Mouse (Mus musculus) spleen, adult 10 weeks (tissue): ENCODE measurements around the gene Cbfa2t2. TPM values are rescaled to one million over a fixed set of nuclear protein-coding genes. Genes with fewer than 3 reads are reported as not detected.

Source experiments
- polyA plus RNA-seq: library from polyadenylated mRNA; stranded (reverse); fragments of 350-450 nt; fragmentation: Illumina TruSeq; extraction: RNeasy Lipid Tissue Mini Kit (QIAGEN cat#74804); gene quantifications from one replicate; pipeline ENCODE4 v1.2.3, GENCODE M21; 2015; ENCODE audit warnings: low replicate concordance; ENCODE audit not compliant: insufficient read depth

Cbfa2t2 gene
- 16.1 TPM for polyA plus RNA-seq

DNA sequence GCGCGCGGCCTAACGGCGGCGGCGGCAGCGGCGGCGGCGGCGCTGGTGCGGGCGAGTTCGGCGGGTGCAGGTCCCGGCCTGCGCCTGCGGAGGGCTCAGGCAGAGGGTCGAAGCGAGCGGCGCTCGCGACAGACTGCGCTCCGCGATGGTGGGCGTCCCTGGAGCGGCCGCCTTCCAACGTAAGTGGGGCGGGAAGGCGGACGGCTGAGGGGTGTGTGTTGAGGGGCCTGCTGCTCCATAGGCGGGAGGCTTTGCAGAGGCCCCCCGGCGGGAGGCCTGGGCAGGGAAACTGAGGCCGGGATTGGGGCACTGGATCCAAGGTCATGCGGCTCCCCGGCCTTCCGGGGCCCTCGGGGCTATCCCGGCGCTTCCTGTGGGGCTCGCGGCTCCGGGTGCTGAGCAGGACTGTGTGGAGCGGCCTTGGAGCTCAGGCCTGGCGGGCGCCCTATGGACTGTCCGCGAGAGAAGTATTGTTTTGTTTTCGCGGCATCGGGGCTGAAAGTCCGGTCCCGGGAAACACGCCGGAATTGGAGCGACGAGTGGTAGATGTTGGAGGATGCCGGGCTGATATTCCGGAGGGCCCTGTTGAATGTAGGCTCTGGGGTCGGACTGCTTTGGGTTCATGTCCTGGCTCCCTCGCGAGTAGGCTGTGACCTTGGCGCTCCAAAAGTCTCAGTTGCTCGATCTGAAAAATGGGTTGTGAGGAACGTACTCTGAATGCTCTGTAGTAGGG, at the start of gene Cbfa2t2:
Gene Cbfa2t2 (plus strand): TSS at position 24 of the 733 bp plus-strand sequence.

DNA sequence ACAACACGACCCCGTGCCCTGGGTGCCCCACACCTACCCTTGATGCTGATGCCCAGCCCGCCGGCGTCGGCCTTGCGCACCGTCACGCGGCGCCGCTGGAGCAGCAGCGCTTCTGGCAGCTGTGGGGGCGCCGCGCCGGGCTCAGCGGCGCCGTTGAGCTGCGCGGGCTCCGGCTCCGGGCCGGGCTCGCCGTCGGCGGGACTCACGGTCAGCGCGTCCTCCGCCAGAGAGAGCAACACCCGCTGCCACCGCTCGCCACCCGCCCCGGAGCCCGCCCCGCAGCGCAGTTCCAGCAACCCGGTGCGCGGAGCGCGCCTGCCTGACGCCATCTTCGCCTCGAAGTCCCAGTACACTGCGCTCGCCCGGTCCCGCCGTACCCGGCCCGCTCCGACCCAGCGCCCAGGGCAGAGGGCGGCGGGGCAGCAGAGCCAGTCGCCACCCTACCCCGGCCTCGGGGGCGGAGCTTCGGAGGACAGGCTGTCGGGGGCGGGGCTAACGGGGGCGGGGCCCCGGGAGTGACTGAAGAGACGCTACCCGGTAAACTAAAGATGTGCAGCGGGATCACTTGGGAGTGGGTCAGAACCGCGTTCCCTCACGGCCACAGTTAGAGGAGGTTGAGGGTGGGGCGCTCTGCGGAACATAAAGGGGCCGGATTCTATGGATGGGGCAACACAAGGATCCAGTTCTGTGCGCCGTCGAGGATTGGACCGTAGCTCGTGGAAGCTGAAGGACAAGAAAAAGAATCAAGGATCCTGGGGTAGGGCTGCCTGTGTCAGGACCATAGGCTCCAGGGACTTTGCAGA, 28.4 kb upstream of the Cbfa2t2 start, which contains the start of gene Snta1:
Gene Snta1 (minus strand): TSS at position 457 of the 803 bp plus-strand sequence.

DNA sequence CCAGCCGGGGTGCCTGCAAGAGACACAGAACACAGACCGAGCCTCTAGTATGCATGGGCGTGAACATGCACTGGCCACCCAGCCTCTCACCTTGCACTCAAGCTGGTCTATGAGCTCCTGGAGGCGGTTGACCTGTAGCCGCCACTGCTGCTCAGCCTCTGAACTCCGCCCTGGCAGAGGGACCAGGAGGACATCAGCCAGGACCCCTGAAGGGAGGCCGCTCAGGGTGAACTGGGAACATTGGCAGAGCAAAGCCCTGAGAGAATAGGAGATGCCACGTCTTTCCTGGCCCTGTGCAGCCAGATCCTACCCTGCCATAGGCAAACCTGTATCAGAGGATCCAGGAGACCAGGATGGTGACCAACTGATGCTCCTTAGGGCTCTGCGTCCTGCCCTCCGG, 110.4 kb downstream of the Cbfa2t2 start, which contains the start of gene 1700003F12Rik:
Gene 1700003F12Rik (plus strand): TSS at position 375 of the 400 bp plus-strand sequence.

GRCm38 (mm10) chr2:154551476-154551875, 115.2 kb downstream of the Cbfa2t2 start, which contains the start of gene Actl10:
Gene Actl10 (plus strand): TSS chr2:154551776.

GRCm38 (mm10) chr2:154558264-154559039, 122.2 kb downstream of the Cbfa2t2 start, which contains the start of gene Necab3:
Gene Necab3 (minus strand): TSS chr2:154558890.

DNA sequence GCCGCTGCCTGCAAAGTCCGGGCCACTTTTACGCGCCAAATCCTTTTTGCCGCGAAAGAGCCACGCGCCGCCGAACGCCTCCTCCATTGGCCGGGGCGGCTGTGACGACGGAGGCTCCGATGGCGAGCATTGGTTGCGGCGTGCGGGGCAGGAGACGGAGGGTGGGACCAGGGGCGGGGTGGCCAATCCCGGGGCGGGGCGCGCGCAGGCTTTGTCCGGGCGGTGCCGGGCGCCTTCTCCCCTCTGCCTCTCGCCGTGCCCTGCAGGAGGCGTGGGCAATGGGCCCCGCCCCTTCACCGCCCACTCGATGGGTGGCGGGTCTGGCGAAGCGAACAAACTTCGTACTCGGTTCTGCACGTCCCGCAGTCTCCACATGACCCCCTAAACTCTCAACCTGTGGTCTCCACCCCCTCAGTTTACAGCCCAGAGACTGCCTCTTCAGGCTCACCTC, 133.6 kb downstream of the Cbfa2t2 start, which contains the start of gene E2f1:
Gene E2f1 (minus strand): TSS at position 57 of the 451 bp plus-strand sequence.

Other genes with a start within 250 kb of the Cbfa2t2 start
- not detected for gene Bpifb1, start 245.7 kb upstream of the Cbfa2t2 start, polyA plus RNA-seq
- not detected for gene Bpifb5, start 212.7 kb upstream of the Cbfa2t2 start, polyA plus RNA-seq
- gene Bpifb9a, start 178.6 kb upstream of the Cbfa2t2 start, polyA plus RNA-seq, result not detected
- not detected for gene Bpifb9b, start 129.3 kb upstream of the Cbfa2t2 start, polyA plus RNA-seq
- 13.6 TPM for gene Cdk5rap1, start 63.5 kb upstream of the Cbfa2t2 start, polyA plus RNA-seq
- 2.1 TPM for gene Snta1, start 28.4 kb upstream of the Cbfa2t2 start, polyA plus RNA-seq
- gene 1700003F12Rik, start 110.6 kb downstream of the Cbfa2t2 start, polyA plus RNA-seq, result not detected
- not detected for gene Actl10, start 115.3 kb downstream of the Cbfa2t2 start, polyA plus RNA-seq
- 0.40 TPM for gene Necab3, start 122.4 kb downstream of the Cbfa2t2 start, polyA plus RNA-seq
- 4.3 TPM for gene E2f1, start 133.4 kb downstream of the Cbfa2t2 start, polyA plus RNA-seq
- 12.2 TPM for gene Pxmp4, start 167.2 kb downstream of the Cbfa2t2 start, polyA plus RNA-seq
- 1.9 TPM for gene Zfp341, start 176.8 kb downstream of the Cbfa2t2 start, polyA plus RNA-seq
- gene 4930519P11Rik, start 177.0 kb downstream of the Cbfa2t2 start, polyA plus RNA-seq, result not detected
- gene Chmp4b, start 215.2 kb downstream of the Cbfa2t2 start, polyA plus RNA-seq, result 144 TPM